Mouse (Mus musculus) heart, embryonic 16.5 days (tissue): ENCODE measurements at regions not wholly inside any gene's neighbourhood (a gene's known extent, or its start where the extent isn't known, plus 50 kb on each side); places are given as distances from the start of the nearest gene placed in this dataset.

Source experiments
- ATAC-seq: fragments of 200-750 bp; cut with Nextera tagmentation; replicated peaks from 2 replicates; pipeline ENCODE4 v1.8.0; 2017; ENCODE audit warnings: moderate number of reproducible peaks; ENCODE audit not compliant: insufficient read depth, low FRiP score; ENCODE audit errors: extremely low read depth
- H3K27ac ChIP-seq: fragments of 300-500 bp; sonication (generic); 2 replicates; pipeline ENCODE4 v1.5.1; 2014; ENCODE audit warnings: mild to moderate bottlenecking, low read length, control low read depth, moderate library complexity
- H3K27me3 ChIP-seq: fragments of 300-500 bp; sonication (generic); 2 replicates; pipeline ENCODE4 v1.6.1; 2014; ENCODE audit warnings: low read length, mixed read lengths; ENCODE audit not compliant: control insufficient read depth, insufficient read depth
- H3K36me3 ChIP-seq: fragments of 300-500 bp; sonication (generic); 2 replicates; pipeline ENCODE4 v1.6.1; 2014; ENCODE audit not compliant: control insufficient read depth, insufficient read depth
- H3K4me1 ChIP-seq: fragments of 300-500 bp; sonication (generic); 2 replicates; pipeline ENCODE4 v1.6.1; 2014; ENCODE audit warnings: low read length, mixed read lengths; ENCODE audit not compliant: control insufficient read depth, insufficient read depth
- H3K4me2 ChIP-seq: fragments of 300-500 bp; sonication (generic); 2 replicates; pipeline ENCODE4 v1.6.1; 2014; ENCODE audit warnings: low read depth, mild to moderate bottlenecking, control low read depth, low read length
- H3K4me3 ChIP-seq: fragments of 300-500 bp; sonication (generic); 2 replicates; pipeline ENCODE4 v1.5.1; 2014; ENCODE audit warnings: mild to moderate bottlenecking, control low read depth, low read length
- H3K9ac ChIP-seq: fragments of 300-500 bp; sonication (generic); 2 replicates; pipeline ENCODE4 v1.6.1; 2014; ENCODE audit warnings: low read length, control low read depth
- H3K9me3 ChIP-seq: fragments of 300-500 bp; sonication (generic); replicated peaks from 2 replicates; pipeline ENCODE4 v1.6.1; 2016; ENCODE audit warnings: low read length; ENCODE audit not compliant: control insufficient read depth
- WGBS: fragments of 180-500 bp; shearing (Covaris S2); extraction: QIAGEN DNeasy Blood & Tissue Kit; methylation state at CpG from one replicate; pipeline ENCODE4 v1.1.7; 2014; 5-methylcytosine and 5-hydroxymethylcytosine counted together

- Histone ChIP-seq H3K4me1 (no peaks in the 10 kb centered on the region), H3K27me3 (no peaks in the 10 kb centered on the region), H3K9me3 (no peaks in the 10 kb centered on the region), H3K36me3 (no peaks in the 10 kb centered on the region), H3K9ac (no peak overlapping the region), H3K27ac (no peak overlapping the region), H3K4me3 (no peak overlapping the region), H3K4me2 (no peak overlapping the region)
- WGBS: 78% methylated on average over 1 of the region's 1 CpGs
- ATAC-seq: no peak
Observed at GRCm38 (mm10) chr14:102291361-102291760, 561.6 kb downstream of the Lmo7 start.

- Histone ChIP-seq H3K4me2 (no peak overlapping the region), H3K9ac (no peak overlapping the region), H3K4me3 (no peak overlapping the region), H3K27me3 (no peaks in the 10 kb centered on the region), H3K9me3 (peaks cover 5% of the 10 kb centered on the region; the same call in 1 of the 2 replicates), H3K4me1 (no peaks in the 10 kb centered on the region), H3K36me3 (no peaks in the 10 kb centered on the region), H3K27ac (no peak overlapping the region)
- no peak for ATAC-seq
- 77% methylated on average over 5 of the region's 5 CpGs for WGBS
Observed at GRCm38 (mm10) chr14:102250076-102250475, 520.3 kb downstream of the Lmo7 start.

- WGBS: 83% methylated on average over 2 of the region's 2 CpGs
- no peak overlapping the region for H3K9ac ChIP-seq
- H3K4me3 ChIP-seq: no peak overlapping the region
- H3K27me3 ChIP-seq: no peaks in the 10 kb centered on the region
- no peak overlapping the region for H3K27ac ChIP-seq
- no peak overlapping the region for H3K4me2 ChIP-seq
- no peak for ATAC-seq
- H3K4me1 ChIP-seq: no peaks in the 10 kb centered on the region
- H3K9me3 ChIP-seq: peaks cover 5% of the 10 kb centered on the region; the same call in 1 of the 2 replicates
- no peaks in the 10 kb centered on the region for H3K36me3 ChIP-seq
Observed at GRCm38 (mm10) chr14:102248581-102248980, 518.8 kb downstream of the Lmo7 start.

GRCm38 (mm10) chr14:102248023-102248422, 518.3 kb downstream of the Lmo7 start:
- no peaks in the 10 kb centered on the region for H3K36me3 ChIP-seq
- no peaks in the 10 kb centered on the region for H3K27me3 ChIP-seq
- H3K4me3 ChIP-seq: no peak overlapping the region
- peaks cover 5% of the 10 kb centered on the region; the same call in 1 of the 2 replicates for H3K9me3 ChIP-seq
- H3K4me1 ChIP-seq: no peaks in the 10 kb centered on the region
- H3K9ac ChIP-seq: no peak overlapping the region
- H3K4me2 ChIP-seq: no peak overlapping the region
- no peak overlapping the region for H3K27ac ChIP-seq
- WGBS: 71% methylated on average over 5 of the region's 5 CpGs
- ATAC-seq: no peak

GRCm38 (mm10) chr14:102243806-102244536, 514.2 kb downstream of the Lmo7 start:
- peaks cover 5% of the 10 kb centered on the region; the same call in 1 of the 2 replicates for H3K9me3 ChIP-seq
- no peaks in the 10 kb centered on the region for H3K36me3 ChIP-seq
- ATAC-seq: no peak
- H3K4me3 ChIP-seq: no peak overlapping the region
- H3K4me1 ChIP-seq: no peaks in the 10 kb centered on the region
- WGBS: 30% methylated on average over 4 of the region's 4 CpGs
- no peak overlapping the region for H3K9ac ChIP-seq
- no peak overlapping the region for H3K27ac ChIP-seq
- no peak overlapping the region for H3K4me2 ChIP-seq
- H3K27me3 ChIP-seq: no peaks in the 10 kb centered on the region

- H3K27ac ChIP-seq: no peak overlapping the region
- H3K9me3 ChIP-seq: no peaks in the 10 kb centered on the region
- H3K27me3 ChIP-seq: no peaks in the 10 kb centered on the region
- peak; percentile 63; the same call in 1 of the 2 replicates for ATAC-seq
- no peak overlapping the region for H3K4me3 ChIP-seq
- no peak overlapping the region for H3K9ac ChIP-seq
- H3K36me3 ChIP-seq: no peaks in the 10 kb centered on the region
- 43% methylated on average over 7 of the region's 7 CpGs for WGBS
- H3K4me2 ChIP-seq: peak overlapping the region; percentile 21; the same call in 1 of the 2 replicates
- H3K4me1 ChIP-seq: 0 out of 2 replicates have a peak, but pooled peaks cover 3% of the 10 kb centered on the region
Observed at GRCm38 (mm10) chr14:102216581-102217368, 487.0 kb downstream of the Lmo7 start.

GRCm38 (mm10) chr14:102215267-102215964, 485.7 kb downstream of the Lmo7 start:
- no peak for ATAC-seq

GRCm38 (mm10) chr14:102212079-102212478, 482.3 kb downstream of the Lmo7 start:
- H3K4me2 ChIP-seq: no peak overlapping the region
- 83% methylated on average over 2 of the region's 2 CpGs for WGBS
- no peaks in the 10 kb centered on the region for H3K36me3 ChIP-seq
- ATAC-seq: no peak
- H3K4me1 ChIP-seq: 0 out of 2 replicates have a peak, but pooled peaks cover 3% of the 10 kb centered on the region
- H3K27me3 ChIP-seq: no peaks in the 10 kb centered on the region
- H3K9ac ChIP-seq: no peak overlapping the region
- H3K27ac ChIP-seq: no peak overlapping the region
- H3K9me3 ChIP-seq: no peaks in the 10 kb centered on the region
- H3K4me3 ChIP-seq: no peak overlapping the region

More at GRCm38 (mm10) chr14:102215267-102215964, 485.7 kb downstream of the Lmo7 start:
- Histone ChIP-seq H3K27ac (no peak overlapping the region), H3K4me1 (0 out of 2 replicates have a peak, but pooled peaks cover 3% of the 10 kb centered on the region), H3K9ac (no peak overlapping the region), H3K27me3 (no peaks in the 10 kb centered on the region), H3K4me3 (no peak overlapping the region), H3K36me3 (no peaks in the 10 kb centered on the region), H3K9me3 (no peaks in the 10 kb centered on the region), H3K4me2 (no peak overlapping the region)
- 67% methylated on average over 4 of the region's 4 CpGs for WGBS
